Mouse (Mus musculus) embryonic facial prominence, embryonic 13.5 days (tissue): ENCODE measurements around the gene Rabgap1l. TPM values are rescaled to one million over a fixed set of nuclear protein-coding genes. Genes with fewer than 3 reads are reported as not detected.
A peak's percentile ranks its signal among the peaks of the same experiment; 100 is the strongest.

Source experiments
- ATAC-seq: fragments of 200-750 bp; cut with Nextera tagmentation; 2 replicates; pipeline ENCODE4 v1.8.0; 2017; ENCODE audit warnings: low read depth; ENCODE audit not compliant: insufficient number of reproducible peaks, insufficient read depth, low FRiP score, low TSS enrichment
- H3K27ac ChIP-seq: fragments of 300-500 bp; sonication (generic); 2 replicates; pipeline ENCODE4 v1.5.1; 2015; ENCODE audit warnings: moderate library complexity, mild to moderate bottlenecking, inconsistent platforms
- H3K27me3 ChIP-seq: fragments of 300-500 bp; sonication (generic); 2 replicates; pipeline ENCODE4 v1.6.1; 2015; ENCODE audit warnings: mild to moderate bottlenecking, inconsistent platforms
- H3K36me3 ChIP-seq: fragments of 300-500 bp; sonication (generic); 2 replicates; pipeline ENCODE4 v1.6.1; 2015; ENCODE audit warnings: mild to moderate bottlenecking, inconsistent platforms
- H3K4me1 ChIP-seq: fragments of 300-500 bp; sonication (generic); 2 replicates; pipeline ENCODE4 v1.6.1; 2015; ENCODE audit warnings: inconsistent platforms
- H3K4me2 ChIP-seq: fragments of 300-500 bp; sonication (generic); 2 replicates; pipeline ENCODE4 v1.6.1; 2015; ENCODE audit warnings: moderate library complexity, mild to moderate bottlenecking, inconsistent platforms
- H3K4me3 ChIP-seq: fragments of 300-500 bp; sonication (generic); 2 replicates; pipeline ENCODE4 v1.5.1; 2015; ENCODE audit warnings: mild to moderate bottlenecking, inconsistent platforms
- H3K9ac ChIP-seq: fragments of 300-500 bp; sonication (generic); 2 replicates; pipeline ENCODE4 v1.6.1; 2015; ENCODE audit warnings: mild to moderate bottlenecking, inconsistent platforms
- H3K9me3 ChIP-seq: fragments of 300-500 bp; sonication (generic); 2 replicates; pipeline ENCODE4 v1.6.1; 2016; ENCODE audit warnings: inconsistent platforms
- WGBS: fragments of 180-500 bp; shearing (Covaris S2); methylation state at CpG from one replicate; pipeline ENCODE4 v1.1.7; 2015; ENCODE audit warnings: mixed read lengths; 5-methylcytosine and 5-hydroxymethylcytosine counted together
- polyA plus RNA-seq: library from polyadenylated mRNA; unstranded; fragments of >200 nt; fragmentation: Nextera tagmentation; extraction: Ambion mirVana; gene quantifications from 2 replicates; pipeline ENCODE4 v1.2.1, GENCODE M21; 2015

Rabgap1l gene
- polyA plus RNA-seq, 1 experiment from 2014 or later = 22.1 TPM

DNA sequence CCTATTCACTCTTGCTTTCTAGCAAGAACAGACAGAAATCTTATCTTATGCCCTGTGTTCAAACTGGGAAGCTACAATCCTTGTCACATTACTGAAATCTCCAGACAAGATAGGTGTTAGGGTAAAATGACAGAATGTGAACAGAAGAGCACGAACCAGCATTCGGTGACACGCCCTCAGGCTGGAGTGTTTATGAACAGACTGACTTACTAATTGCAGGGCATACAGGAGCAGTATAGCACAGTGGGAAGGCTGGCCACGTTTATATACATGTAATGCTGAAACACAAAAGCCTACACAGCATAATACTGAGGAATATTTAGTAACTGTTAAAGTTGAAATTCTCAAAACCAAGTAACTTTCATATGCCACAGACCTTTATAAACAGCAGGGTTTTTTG, 440.7 kb downstream of the Rabgap1l start:
- no peak for ATAC-seq
- peak overlapping the region; percentile 75 for H3K4me2 ChIP-seq
- no peaks in the 10 kb centered on the region for H3K9me3 ChIP-seq
- 32% methylated on average over 4 of the region's 4 CpGs for WGBS
- H3K27ac ChIP-seq = no peak overlapping the region
- H3K36me3 ChIP-seq = no peaks in the 10 kb centered on the region
- peak overlapping the region; percentile 72; the same call in 1 of the 2 replicates for H3K9ac ChIP-seq
- peaks cover 14% of the 10 kb centered on the region for H3K4me1 ChIP-seq
- H3K27me3 ChIP-seq = no peaks in the 10 kb centered on the region
- H3K4me3 ChIP-seq = peak overlapping the region; percentile 45

DNA sequence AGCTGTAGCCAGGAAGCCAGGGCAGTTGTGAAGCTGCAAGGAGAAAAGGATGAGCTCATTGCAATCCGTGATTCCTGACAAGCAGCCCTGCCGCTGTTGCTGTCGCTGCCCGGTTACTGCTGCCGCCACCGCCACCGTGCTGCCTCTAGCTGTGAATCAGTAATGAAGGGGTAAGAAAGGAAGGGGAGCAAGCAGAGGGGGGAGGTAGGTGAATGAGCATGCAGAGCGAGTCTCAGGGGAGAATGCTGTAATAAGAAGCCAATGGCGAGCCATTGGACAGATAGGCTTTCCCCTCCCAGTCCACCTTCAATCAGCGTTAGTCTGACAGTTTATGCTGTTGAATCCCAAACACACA, 441.2 kb downstream of the Rabgap1l start:
- no peaks in the 10 kb centered on the region for H3K9me3 ChIP-seq
- ATAC-seq = 0 out of 2 replicates have a peak, but pooled peaks have one; percentile 59
- no peaks in the 10 kb centered on the region for H3K27me3 ChIP-seq
- peak overlapping the region; percentile 45 for H3K4me3 ChIP-seq
- H3K27ac ChIP-seq = no peak overlapping the region
- WGBS = 0% methylated on average over 10 of the region's 10 CpGs
- peak overlapping the region; percentile 72 for H3K9ac ChIP-seq
- peaks cover 14% of the 10 kb centered on the region for H3K4me1 ChIP-seq
- peak overlapping the region; percentile 75 for H3K4me2 ChIP-seq
- no peaks in the 10 kb centered on the region for H3K36me3 ChIP-seq

DNA sequence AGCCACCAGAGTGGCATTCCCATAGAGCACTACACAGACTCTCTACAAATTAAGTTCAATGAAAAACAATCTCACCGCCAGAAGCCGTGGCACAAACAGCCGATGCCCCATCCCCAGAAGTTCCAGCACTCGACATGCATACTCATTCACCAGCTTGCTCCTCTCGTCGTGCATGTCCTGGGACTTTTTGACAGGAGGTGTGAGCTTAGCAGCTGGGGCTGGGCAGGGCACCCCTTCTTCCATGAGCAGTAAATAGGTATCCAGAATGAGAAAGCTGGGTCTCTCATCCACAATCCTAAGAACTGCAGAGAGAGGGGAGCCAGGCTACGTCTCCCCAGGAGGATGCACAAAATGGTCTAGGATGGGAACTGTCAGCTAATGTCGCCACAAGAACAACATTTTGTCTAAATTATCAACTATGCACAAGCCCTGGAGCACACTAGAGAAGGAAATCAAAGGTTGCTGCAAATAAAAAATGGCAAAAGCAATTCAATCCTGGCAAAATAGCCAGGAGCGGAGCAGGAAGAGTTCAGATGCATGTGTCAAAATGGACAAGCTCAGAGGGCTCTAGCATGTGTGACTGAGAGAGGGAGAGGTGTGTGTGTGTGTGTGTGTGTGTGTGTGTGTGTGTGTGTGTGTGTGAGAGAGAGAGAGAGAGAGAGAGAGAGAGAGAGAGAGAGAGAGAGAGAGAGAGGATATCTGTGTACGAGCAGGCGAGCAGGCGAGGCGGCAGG, 441.7 kb downstream of the Rabgap1l start:
- Histone ChIP-seq H3K4me3 (peak overlapping the region; percentile 45), H3K4me2 (peak overlapping the region; percentile 75), H3K27me3 (no peaks in the 10 kb centered on the region), H3K27ac (no peak overlapping the region), H3K36me3 (no peaks in the 10 kb centered on the region), H3K9ac (peak overlapping the region; percentile 72), H3K4me1 (peaks cover 14% of the 10 kb centered on the region), H3K9me3 (no peaks in the 10 kb centered on the region)
- WGBS = 14% methylated on average over 13 of the region's 13 CpGs
- ATAC-seq = no peak

DNA sequence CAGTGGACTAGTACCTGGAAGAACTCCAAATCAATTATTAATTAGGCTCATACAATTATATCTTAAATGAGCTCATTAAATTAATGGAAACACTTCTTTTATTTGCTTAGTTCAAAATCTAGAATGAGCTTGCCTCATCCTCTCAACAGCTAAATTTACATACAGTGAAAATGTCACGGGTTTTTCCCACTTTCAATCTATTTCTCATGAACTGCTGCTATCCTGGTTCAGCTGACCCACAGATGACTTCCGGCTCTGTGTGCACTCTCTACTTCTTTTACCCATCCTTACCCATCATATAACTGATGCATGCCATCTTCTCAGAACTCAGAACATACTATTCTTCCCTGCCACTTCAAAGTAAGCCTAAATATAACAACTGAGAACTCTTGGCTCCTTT, 452.4 kb downstream of the Rabgap1l start:
- ATAC-seq = no peak
- Histone ChIP-seq H3K36me3 (no peaks in the 10 kb centered on the region), H3K9ac (no peak overlapping the region), H3K4me3 (no peak overlapping the region), H3K4me1 (no peaks in the 10 kb centered on the region), H3K27ac (no peak overlapping the region), H3K27me3 (no peaks in the 10 kb centered on the region), H3K4me2 (no peak overlapping the region), H3K9me3 (no peaks in the 10 kb centered on the region)
- 81% methylated on average over 2 of the region's 2 CpGs for WGBS

DNA sequence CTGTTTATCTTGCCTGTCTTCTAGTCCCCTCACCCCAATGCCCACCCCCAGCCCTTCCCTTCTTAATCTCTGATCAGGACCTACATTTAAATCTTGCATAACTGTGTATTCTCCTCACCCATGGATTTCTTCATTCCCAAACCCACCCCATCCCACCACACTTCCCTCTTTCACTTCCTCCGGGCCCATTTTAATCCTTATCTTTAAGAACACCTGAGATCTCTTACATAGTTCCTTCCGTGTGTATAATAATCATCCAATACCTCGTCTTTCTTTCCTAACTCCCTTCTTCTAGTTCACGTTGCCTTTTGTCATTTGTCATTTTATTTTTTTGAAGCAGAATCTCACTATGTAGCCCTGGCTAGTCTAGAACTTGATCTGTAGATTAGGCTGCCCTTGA, 453.6 kb downstream of the Rabgap1l start:
- Histone ChIP-seq H3K27me3 (no peaks in the 10 kb centered on the region), H3K9me3 (no peaks in the 10 kb centered on the region), H3K4me2 (no peak overlapping the region), H3K9ac (no peak overlapping the region), H3K4me1 (no peaks in the 10 kb centered on the region), H3K36me3 (no peaks in the 10 kb centered on the region), H3K27ac (no peak overlapping the region), H3K4me3 (no peak overlapping the region)
- no peak for ATAC-seq
- 83% methylated on average over 4 of the region's 4 CpGs for WGBS

DNA sequence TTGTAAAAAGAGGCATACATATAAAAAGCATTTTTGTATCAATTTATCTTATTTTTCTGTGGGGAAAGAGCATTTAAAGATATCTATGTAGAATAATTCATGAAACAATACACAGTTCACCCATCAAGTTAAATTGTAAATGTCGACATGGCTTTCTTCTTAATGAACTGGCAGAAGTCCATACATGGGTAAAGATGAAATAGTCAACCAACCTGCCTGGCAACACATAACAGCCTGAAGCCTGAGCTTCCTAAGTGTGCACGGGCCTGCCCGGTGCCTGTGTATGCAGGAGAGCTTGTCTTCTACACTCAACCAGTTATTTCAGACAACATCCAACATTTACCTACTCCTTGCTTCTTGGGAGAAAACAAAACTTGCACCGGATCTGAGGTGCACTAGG, 458.2 kb downstream of the Rabgap1l start:
- 73% methylated on average over 4 of the region's 4 CpGs for WGBS
- Histone ChIP-seq H3K27ac (no peak overlapping the region), H3K4me3 (no peak overlapping the region), H3K36me3 (no peaks in the 10 kb centered on the region), H3K9me3 (no peaks in the 10 kb centered on the region), H3K4me1 (no peaks in the 10 kb centered on the region), H3K27me3 (no peaks in the 10 kb centered on the region), H3K4me2 (no peak overlapping the region), H3K9ac (no peak overlapping the region)
- ATAC-seq = no peak

DNA sequence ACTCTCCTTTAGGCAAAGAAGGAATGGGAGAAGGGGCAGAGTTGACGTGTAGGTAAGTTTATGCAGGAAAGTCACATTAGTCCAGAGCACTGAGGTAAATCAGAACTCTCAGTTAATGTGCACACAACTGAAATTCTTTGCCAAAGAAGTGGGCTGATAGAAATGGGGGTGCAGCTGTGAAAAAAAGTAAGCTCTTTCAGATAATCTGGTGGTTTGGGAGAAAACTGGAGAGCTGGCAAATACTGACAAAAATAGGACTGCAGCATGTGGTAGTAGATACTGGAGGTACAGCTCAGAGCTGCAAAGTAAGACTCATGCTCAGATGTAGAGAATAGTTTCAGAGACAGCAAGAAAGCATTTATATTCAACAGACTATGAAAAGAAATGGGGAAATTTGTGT, 462.2 kb downstream of the Rabgap1l start:
- H3K4me1 ChIP-seq = no peaks in the 10 kb centered on the region; the same call in 1 of the 2 replicates
- WGBS = 38% methylated on average over 1 of the region's 1 CpGs
- H3K4me3 ChIP-seq = no peak overlapping the region
- H3K27ac ChIP-seq = no peak overlapping the region
- no peaks in the 10 kb centered on the region for H3K9me3 ChIP-seq
- no peak for ATAC-seq
- no peaks in the 10 kb centered on the region for H3K36me3 ChIP-seq
- no peak overlapping the region for H3K9ac ChIP-seq
- no peaks in the 10 kb centered on the region for H3K27me3 ChIP-seq
- H3K4me2 ChIP-seq = no peak overlapping the region

DNA sequence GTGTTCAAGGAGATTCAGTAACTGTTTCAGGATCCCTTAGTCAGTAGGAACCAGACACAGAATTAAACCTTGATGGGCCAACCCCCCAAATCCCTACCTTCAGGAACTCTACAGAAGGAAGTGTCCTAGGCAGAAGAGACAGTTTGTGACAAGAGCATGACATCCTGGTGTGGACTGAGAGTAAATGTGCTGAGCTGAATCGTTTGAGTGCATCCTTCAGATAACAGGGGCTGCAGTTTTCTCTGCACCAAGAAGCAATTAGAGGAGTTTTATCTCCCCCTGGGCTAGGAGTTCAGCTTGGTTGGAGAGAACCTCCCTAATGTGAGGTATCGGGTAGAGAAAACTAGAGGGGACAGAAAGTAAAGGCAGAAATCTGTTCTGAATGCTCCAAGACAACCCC, 462.8 kb downstream of the Rabgap1l start:
- Histone ChIP-seq H3K4me2 (no peak overlapping the region), H3K27me3 (no peaks in the 10 kb centered on the region), H3K4me1 (peaks cover 3% of the 10 kb centered on the region; the same call in 1 of the 2 replicates), H3K9ac (no peak overlapping the region), H3K9me3 (no peaks in the 10 kb centered on the region), H3K4me3 (no peak overlapping the region), H3K27ac (no peak overlapping the region), H3K36me3 (no peaks in the 10 kb centered on the region)
- 38% methylated on average over 2 of the region's 2 CpGs for WGBS
- ATAC-seq = no peak

DNA sequence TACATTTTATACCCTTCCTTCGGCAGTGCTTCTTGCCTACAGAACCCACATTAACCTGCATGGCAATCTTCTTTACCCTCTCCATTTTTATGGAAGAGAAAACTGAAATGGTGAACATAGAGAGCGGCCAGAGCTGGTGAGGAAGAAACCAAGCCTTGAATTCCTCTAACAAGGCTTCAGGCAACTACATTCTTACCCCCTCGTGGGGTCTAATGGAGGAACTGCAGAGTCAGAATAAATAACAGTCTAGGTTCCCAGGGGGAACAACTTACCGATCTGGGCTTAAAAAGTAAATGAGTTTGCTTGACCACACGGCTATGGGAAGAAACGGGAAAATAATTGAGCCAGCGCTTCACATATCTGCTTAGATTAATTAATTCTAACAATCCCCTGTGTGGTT, 463.2 kb downstream of the Rabgap1l start:
- no peak overlapping the region for H3K27ac ChIP-seq
- H3K9me3 ChIP-seq = no peaks in the 10 kb centered on the region
- H3K36me3 ChIP-seq = no peaks in the 10 kb centered on the region
- no peak for ATAC-seq
- no peaks in the 10 kb centered on the region for H3K27me3 ChIP-seq
- H3K9ac ChIP-seq = no peak overlapping the region
- peaks cover 3% of the 10 kb centered on the region; the same call in 1 of the 2 replicates for H3K4me1 ChIP-seq
- 57% methylated on average over 7 of the region's 7 CpGs for WGBS
- H3K4me3 ChIP-seq = no peak overlapping the region
- H3K4me2 ChIP-seq = no peak overlapping the region

DNA sequence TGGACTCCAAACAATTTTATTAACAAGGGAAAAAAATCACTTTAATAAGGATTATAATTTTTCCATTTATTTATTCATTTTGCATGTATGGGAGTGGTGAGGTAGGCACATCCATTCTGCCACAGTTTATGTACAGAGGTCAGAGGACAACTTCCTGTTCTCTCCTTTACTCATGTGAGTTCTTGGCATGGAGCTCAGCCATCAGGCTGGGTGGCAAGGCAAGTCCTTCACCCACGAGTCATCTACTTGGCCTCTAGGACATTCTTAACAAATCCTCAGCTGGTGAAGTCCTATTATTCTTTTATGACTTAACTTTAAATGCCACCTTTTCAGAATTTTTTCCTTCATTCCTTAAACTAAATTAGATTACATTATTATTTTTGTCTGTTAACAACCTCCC, 465.5 kb downstream of the Rabgap1l start:
- H3K9ac ChIP-seq = no peak overlapping the region
- no peaks in the 10 kb centered on the region for H3K36me3 ChIP-seq
- peaks cover 3% of the 10 kb centered on the region; the same call in 1 of the 2 replicates for H3K4me1 ChIP-seq
- H3K4me3 ChIP-seq = no peak overlapping the region
- no peaks in the 10 kb centered on the region for H3K27me3 ChIP-seq
- no peak overlapping the region for H3K4me2 ChIP-seq
- H3K27ac ChIP-seq = no peak overlapping the region
- no peak for ATAC-seq
- H3K9me3 ChIP-seq = no peaks in the 10 kb centered on the region
- WGBS = 73% methylated on average over 1 of the region's 1 CpGs

DNA sequence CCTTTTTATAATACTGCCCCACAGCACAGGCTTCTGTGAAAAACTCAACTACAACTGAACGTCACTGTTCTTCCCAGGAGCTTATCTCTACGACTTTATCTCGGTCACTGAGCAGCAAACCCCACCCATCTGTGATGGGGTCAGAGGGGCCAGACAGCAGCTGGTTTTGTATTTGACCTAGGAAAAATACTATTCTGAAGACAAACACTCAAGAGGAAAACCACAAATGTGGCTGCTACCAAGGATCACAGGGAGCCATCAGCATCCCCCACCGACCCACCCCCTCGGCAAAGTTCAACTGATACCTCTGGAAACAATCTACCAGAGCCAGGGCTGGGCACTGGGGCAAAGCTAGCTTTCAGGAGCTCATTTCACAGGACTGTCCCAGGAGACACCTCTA, 467.5 kb downstream of the Rabgap1l start:
- ATAC-seq = no peak
- 46% methylated on average over 5 of the region's 5 CpGs for WGBS
- Histone ChIP-seq H3K4me3 (no peak overlapping the region), H3K4me2 (no peak overlapping the region), H3K9me3 (no peaks in the 10 kb centered on the region), H3K9ac (no peak overlapping the region), H3K27ac (no peak overlapping the region), H3K4me1 (peaks cover 3% of the 10 kb centered on the region; the same call in 1 of the 2 replicates), H3K27me3 (no peaks in the 10 kb centered on the region), H3K36me3 (no peaks in the 10 kb centered on the region)

DNA sequence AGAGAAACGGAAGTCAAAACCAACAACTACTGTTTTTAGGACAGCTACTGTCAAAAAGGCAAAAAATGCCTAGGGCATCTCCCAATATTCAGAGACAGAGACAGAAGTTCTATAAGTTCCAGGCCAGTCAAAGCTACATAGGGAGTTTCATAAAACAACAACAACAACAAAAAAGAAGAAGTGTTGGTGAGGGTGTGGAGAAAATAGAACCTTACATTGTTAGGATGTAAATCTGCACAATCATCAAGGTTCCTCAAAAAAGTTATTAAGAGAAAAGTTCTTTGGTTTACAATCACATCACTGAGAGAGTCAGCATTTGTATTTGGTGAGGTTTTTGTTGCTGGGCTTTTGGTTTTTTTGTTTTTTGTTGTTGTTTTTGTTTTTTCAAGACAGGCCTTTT, 472.3 kb downstream of the Rabgap1l start:
- H3K4me2 ChIP-seq = no peak overlapping the region
- H3K4me3 ChIP-seq = no peak overlapping the region
- H3K4me1 ChIP-seq = peaks cover 2% of the 10 kb centered on the region; the same call in 1 of the 2 replicates
- no peak overlapping the region for H3K27ac ChIP-seq
- H3K27me3 ChIP-seq = no peaks in the 10 kb centered on the region
- no peaks in the 10 kb centered on the region for H3K36me3 ChIP-seq
- H3K9me3 ChIP-seq = no peaks in the 10 kb centered on the region
- no peak overlapping the region for H3K9ac ChIP-seq
- 75% methylated on average over 1 of the region's 1 CpGs for WGBS
- no peak for ATAC-seq
